Mouse (Mus musculus) left cerebral cortex, postnatal 25 days (tissue): ENCODE results near the gene AC141477.1. TPM values are rescaled to one million over a fixed set of nuclear protein-coding genes. Genes with fewer than 3 reads are reported as not detected.

Experiments
- DNase-seq, 2 experiments: peaks; one replicate each; pipeline ENCODE4 v3.0.0; 2022; ENCODE audit warnings: low spot score in 2 of 2, mixed read lengths in 1 of 2
- intact Hi-C: fragments of 180-260 bp; cut with DNase I; formaldehyde crosslinking; loops from one replicate; pipeline ENCODE4 v1.15.1; 2025
- total RNA-seq, 2 experiments: library from RNA; stranded (reverse); gene quantifications; 2 replicates each; pipeline ENCODE4 v1.2.3; 2021

AC141477.1 gene
- total RNA-seq, 2 experiments from 2014 or later = not detected

- DNase-seq = no peak
- intact Hi-C loops = no loop called here
Observed at GRCm38 (mm10) chr10:76433925-76434324, 6.3 kb downstream of the AC141477.1 start.

GRCm38 (mm10) chr10:76425674-76426073 lies 14.6 kb downstream of the AC141477.1 start:
- intact Hi-C loops = no loop called here

GRCm38 (mm10) chr10:76416811-76417210 lies 23.4 kb downstream of the AC141477.1 start:
- peak; percentile 58 to 79 for DNase-seq
- intact Hi-C loops = no loop called here

More at GRCm38 (mm10) chr10:76425674-76426073, 14.6 kb downstream of the AC141477.1 start:
- DNase-seq = no peak

GRCm38 (mm10) chr10:76408520-76408919 lies 31.7 kb downstream of the AC141477.1 start:
- intact Hi-C loops = no loop called here
- peak in 1 of 2 experiments; percentile 39 for DNase-seq

GRCm38 (mm10) chr10:76392596-76392995 lies 47.6 kb downstream of the AC141477.1 start:
- DNase-seq = no peak
- intact Hi-C loops = no loop called here

GRCm38 (mm10) chr10:76391786-76392185 lies 48.5 kb downstream of the AC141477.1 start:
- intact Hi-C loops = no loop called here
- peak in 1 of 2 experiments; percentile 14 for DNase-seq

- intact Hi-C loops = no loop called here
Observed at GRCm38 (mm10) chr10:76391166-76391565, 49.1 kb downstream of the AC141477.1 start.

More at GRCm38 (mm10) chr10:76391166-76391565, 49.1 kb downstream of the AC141477.1 start:
- no peak for DNase-seq

Other genes starting within 250 kb of the AC141477.1 start
- gene Prmt2, start 202.6 kb downstream of the AC141477.1 start, total RNA-seq = 10 to 100 TPM; 54.8 to 61.6 TPM
- gene S100b, start 186.6 kb downstream of the AC141477.1 start, total RNA-seq = 100 to 1,000 TPM; 135 to 140 TPM
- gene Dip2a, start 95.2 kb downstream of the AC141477.1 start, total RNA-seq = 10 to 100 TPM; 52.7 to 57.4 TPM
- 10 to 100 TPM; 20.0 to 20.3 TPM for gene Pcnt, start 2.3 kb upstream of the AC141477.1 start, total RNA-seq
- gene 2610028H24Rik, start 8.6 kb upstream of the AC141477.1 start, total RNA-seq = not detected
- 10 to 100 TPM; 51.1 to 56.9 TPM for gene Mcm3ap, start 28.5 kb upstream of the AC141477.1 start, total RNA-seq
- gene Ybey, start 28.7 kb upstream of the AC141477.1 start, total RNA-seq = 1 to 10 TPM; 3.8 to 4.4 TPM
- 10 to 100 TPM; 44.2 to 45.1 TPM for gene Lss, start 91.1 kb upstream of the AC141477.1 start, total RNA-seq
- not detected for gene Spatc1l, start 121.8 kb upstream of the AC141477.1 start, total RNA-seq
- gene Ftcd, start 135.2 kb upstream of the AC141477.1 start, total RNA-seq = under 1 TPM in 1 of 2 experiments, not detected in 1; 0.16 TPM
- 10 to 100 TPM in 1 of 2 experiments, 1 to 10 TPM in 1; 9.4 to 10.1 TPM for gene Col6a2, start 183.2 kb upstream of the AC141477.1 start, total RNA-seq